8 mouse cellular contexts compared by ENCODE assay signal in the genomic region with DNA sequence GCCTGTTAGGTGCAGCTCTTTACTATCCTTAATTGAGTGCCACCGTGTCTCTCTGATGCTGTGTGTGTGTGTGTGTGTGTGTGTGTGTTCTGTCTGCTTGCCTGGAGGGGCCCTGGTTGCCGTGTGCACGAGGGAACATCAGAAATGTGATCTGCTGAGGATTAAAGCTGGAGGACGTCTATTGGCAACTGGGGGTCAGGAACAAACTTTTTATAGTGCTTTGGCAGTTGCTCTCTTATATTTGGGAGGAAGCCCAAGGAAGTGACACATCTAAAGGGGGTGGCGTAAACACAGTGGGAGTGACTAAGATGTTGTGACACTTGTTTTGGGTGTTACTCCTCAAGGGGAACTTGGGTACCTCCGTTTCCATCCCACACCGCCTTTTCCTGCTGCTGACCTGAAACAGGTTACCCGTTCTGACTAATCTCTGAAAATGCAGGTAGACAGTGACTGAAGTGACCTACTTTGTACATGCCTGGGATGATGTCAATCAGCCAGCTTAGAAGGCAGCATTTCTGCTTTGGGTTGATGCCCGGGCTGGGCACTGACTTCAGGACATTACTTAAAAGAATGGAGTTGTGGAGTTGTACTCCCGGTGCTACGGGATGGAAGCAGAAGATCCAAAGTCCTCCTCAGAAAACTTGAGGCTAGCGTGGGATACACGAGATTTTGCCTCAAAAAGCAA. TPM values are rescaled to one million over a fixed set of nuclear protein-coding genes. Genes with fewer than 3 reads are reported as not detected.
DNase-seq lines count a peak whose midpoint lies in the region.

No protein-coding gene starts in this region.

- peak; percentile 21 to 36 for DNase-seq in cerebellum, postnatal 10 days
- no peak for DNase-seq in cerebellum, adult 8-10 months
- peak; percentile 19 to 46 for DNase-seq in urinary bladder, adult 18-20 months (ENCODE audit: low spot score in 2 of 2)
- DNase-seq in urinary bladder, postnatal 10 days (ENCODE audit: low spot score) = no peak
- DNase-seq in heart, postnatal 25 days (ENCODE audit: low spot score) = peak; percentile 17
- DNase-seq in lung, postnatal 4 days = peak; percentile 38 to 70
- peak; percentile 43 for DNase-seq in thymus, postnatal 14 days
- DNase-seq in cerebellum, adult 9-10 months = no peak

- intact Hi-C loops in heart, postnatal 25 days (cut with DNase I) = no loop called here

RNA-seq across cellular contexts. Expression of a gene that starts 37.0 kb away (rescaled TPM):
- total RNA-seq in heart, postnatal 25 days (2021) = 10 to 100 TPM; 76.9 to 84.5 TPM

Comparison
In these comparisons a context has a peak if more than half of its experiments do, and no peak if none do; other contexts are left out.
1. DNase-seq: peak in cerebellum, postnatal 10 days (2 of 2), urinary bladder, adult 18-20 months (2 of 2), heart, postnatal 25 days (single experiment), lung, postnatal 4 days (2 of 2) and thymus, postnatal 14 days (single experiment); none in cerebellum, adult 8-10 months (single experiment), urinary bladder, postnatal 10 days (single experiment) and cerebellum, adult 9-10 months (single experiment).